Mouse (Mus musculus) layer of hippocampus, adult 2 months (tissue): ENCODE data around the gene Adamts12. TPM values are rescaled to one million over a fixed set of nuclear protein-coding genes. Genes with fewer than 3 reads are reported as not detected.

Source experiments
- DNase-seq, 2 experiments: peaks; one replicate each; pipeline ENCODE4 v3.0.0; 2022; ENCODE audit warnings: low spot score in 2 of 2
- H3K27ac ChIP-seq: fragments of 200-600 bp; 2 replicates; pipeline ENCODE4 v1.8.1; 2022
- H3K4me3 ChIP-seq: fragments of 200-600 bp; 2 replicates; pipeline ENCODE4 v1.8.1; 2022; ENCODE audit warnings: mild to moderate bottlenecking
- CTCF ChIP-seq: fragments of 200-600 bp; conservative IDR thresholded peaks from 2 replicates; pipeline ENCODE4 v1.8.1; 2022; ENCODE audit warnings: antibody characterized with exemption, mild to moderate bottlenecking, moderate library complexity
- total RNA-seq, 2 experiments: library from RNA; stranded (reverse); gene quantifications; 2 replicates each; pipeline ENCODE4 v1.2.3; 2021

The Adamts12 gene
- total RNA-seq, 2 experiments from 2014 or later = 0.39 to 1.3 TPM

DNA sequence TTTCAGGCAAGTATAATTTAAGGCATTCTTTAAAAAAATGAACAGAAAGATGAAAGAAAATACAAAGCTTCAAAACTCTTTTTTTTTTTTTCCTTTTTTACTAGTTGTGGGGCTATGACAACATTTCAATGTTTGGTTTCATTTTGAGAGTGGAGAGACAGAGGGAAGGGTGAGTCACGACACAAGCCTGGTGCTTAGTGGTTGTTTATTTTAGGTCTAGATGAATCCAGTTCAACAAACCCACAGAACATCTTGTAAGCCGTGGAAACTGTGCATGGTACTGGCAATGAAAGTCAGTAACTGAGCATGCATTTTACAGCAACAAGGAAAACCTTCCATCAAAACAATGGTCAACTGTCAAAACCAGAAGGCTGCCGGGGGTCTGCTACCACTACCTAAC lies 31.0 kb downstream of the Adamts12 start:
- H3K4me3 ChIP-seq = no peak overlapping the region
- peak in 1 of 2 experiments; percentile 45 for DNase-seq
- peak overlapping the region; percentile 10; the same call in 1 of the 2 replicates for H3K27ac ChIP-seq
- no peak for TF ChIP-seq CTCF

DNA sequence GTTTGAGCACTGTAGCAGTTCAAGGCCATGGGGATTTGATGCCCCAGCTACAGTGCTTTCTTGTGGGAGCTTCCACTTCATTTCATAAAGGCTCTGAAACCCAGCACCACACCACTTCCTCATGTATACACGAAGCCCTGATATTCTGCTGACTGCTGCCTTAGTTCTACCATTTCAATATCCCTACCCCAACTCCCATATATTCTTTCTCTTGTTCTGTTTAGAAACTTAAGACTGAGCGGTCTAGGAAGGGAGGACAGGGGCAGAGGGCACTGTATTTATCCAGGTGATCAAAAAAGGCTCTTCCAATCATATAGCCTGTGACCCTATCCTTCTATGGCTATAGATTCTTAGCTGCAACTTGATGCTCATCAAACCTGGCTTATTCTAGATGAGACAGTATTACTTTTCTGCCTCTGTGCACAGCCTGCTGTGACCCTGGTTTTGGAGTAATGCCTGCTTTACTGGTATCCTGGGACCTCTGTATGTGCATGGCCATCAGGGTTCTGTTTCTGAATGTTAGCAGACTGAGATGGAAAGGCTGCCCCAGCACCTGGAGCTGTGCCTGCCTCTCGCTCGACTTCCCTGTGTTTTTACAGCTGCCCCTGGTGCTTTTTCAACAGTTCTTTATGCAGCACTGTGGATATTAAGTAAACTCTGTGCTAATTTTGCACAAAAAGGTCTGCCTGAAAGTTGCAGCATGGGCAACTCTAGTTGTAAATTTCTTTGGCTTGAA lies 33.5 kb downstream of the Adamts12 start:
- no peak overlapping the region for H3K27ac ChIP-seq
- TF ChIP-seq CTCF = no peak
- H3K4me3 ChIP-seq = no peak overlapping the region
- no peak for DNase-seq

DNA sequence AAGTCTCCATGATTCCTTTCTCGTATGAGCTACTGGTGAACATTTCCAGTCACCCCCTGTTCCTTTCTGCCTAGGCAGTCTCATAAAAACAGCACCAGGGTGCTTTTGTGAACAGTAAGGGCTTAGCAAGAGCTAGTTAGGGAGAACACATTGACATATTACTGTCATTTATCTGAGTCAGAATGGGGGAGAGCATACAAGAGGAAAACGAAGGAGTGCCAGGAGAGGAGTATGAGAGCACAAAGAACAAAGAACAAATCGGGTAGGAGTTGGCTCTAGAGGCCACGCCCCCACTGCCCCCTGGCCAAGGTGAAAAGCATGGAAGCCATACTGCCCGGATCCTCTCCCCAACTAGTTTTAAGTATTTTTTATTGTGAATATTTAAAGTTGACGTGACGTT lies 34.4 kb downstream of the Adamts12 start:
- no peak for DNase-seq
- no peak overlapping the region for H3K4me3 ChIP-seq
- TF ChIP-seq CTCF = no peak
- no peak overlapping the region for H3K27ac ChIP-seq

- no peak for TF ChIP-seq CTCF
- Histone ChIP-seq H3K27ac (no peak overlapping the region), H3K4me3 (no peak overlapping the region)
- no peak for DNase-seq
These were observed 36.3 kb downstream of the Adamts12 start for GRCm38 (mm10) chr15:11100917-11101316.

DNA sequence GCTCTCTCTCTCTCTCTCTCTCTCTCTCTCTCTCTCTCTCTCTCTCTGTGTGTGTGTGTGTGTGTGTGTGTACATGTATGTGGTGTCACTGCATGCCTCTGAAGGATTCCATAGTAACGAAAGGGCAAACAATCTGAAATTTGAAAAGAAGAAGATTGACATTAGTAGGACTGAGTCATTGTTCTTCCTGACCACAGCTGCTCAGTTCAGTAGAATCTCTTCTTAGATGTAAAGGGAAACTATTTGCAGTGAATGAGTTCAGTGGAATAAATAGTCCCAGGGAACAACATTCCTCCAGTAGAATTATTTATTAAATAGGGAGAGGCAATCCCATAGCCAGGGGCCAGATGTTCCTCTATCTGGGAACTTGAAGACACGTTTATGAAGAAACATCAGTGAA lies 40.5 kb downstream of the Adamts12 start:
- Histone ChIP-seq H3K27ac (no peak overlapping the region), H3K4me3 (no peak overlapping the region)
- no peak for DNase-seq
- TF ChIP-seq CTCF = no peak

DNA sequence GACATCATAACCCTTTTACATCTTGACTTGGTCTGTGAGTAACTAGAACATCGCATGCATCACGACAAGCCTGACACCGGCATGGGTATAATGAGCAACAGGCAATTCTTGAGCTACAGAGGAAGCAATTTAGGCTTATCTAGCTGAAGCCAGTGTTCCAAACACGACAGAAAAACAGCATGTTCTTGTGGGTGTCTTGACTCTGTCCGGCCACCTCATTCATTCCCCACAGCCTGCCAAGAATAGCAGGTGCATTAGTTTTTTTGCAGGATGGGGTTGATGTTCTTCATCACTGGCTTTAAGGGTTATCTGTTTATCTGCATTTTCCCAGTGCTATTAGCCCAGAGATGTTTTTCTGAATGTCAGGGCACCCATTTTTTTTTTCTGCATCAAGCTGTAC lies 42.8 kb downstream of the Adamts12 start:
- TF ChIP-seq CTCF = no peak
- Histone ChIP-seq H3K27ac (no peak overlapping the region), H3K4me3 (no peak overlapping the region)
- no peak for DNase-seq

GRCm38 (mm10) chr15:11114631-11115197 lies 50.1 kb downstream of the Adamts12 start:
- no peak overlapping the region for H3K4me3 ChIP-seq
- no peak for TF ChIP-seq CTCF
- DNase-seq = no peak
- H3K27ac ChIP-seq = no peak overlapping the region

DNA sequence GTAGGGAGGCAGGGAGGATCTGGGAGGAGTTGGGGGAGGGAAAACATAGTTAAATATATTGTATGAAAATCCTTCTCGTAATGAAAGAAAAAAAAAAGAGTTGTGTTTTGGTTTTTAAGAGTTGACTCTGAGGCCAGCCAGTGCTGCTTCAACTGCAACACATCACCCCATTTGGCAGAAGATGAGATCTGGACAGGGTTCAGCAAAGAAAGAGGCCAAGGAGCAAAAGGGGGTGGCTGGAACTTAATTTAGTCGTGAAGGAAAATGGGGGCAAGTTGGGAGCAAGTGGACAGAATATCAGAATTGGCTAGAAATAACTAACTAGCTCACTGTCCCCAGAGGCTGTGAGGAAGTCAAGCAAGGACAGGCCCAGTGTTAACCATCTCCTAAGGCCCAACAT lies 51.7 kb downstream of the Adamts12 start:
- no peak for DNase-seq
- no peak overlapping the region for H3K27ac ChIP-seq
- TF ChIP-seq CTCF = no peak
- H3K4me3 ChIP-seq = no peak overlapping the region

- no peak for DNase-seq
- no peak overlapping the region for H3K4me3 ChIP-seq
- TF ChIP-seq CTCF = no peak
- H3K27ac ChIP-seq = no peak overlapping the region
These were observed 52.3 kb downstream of the Adamts12 start for GRCm38 (mm10) chr15:11116853-11117252.

DNA sequence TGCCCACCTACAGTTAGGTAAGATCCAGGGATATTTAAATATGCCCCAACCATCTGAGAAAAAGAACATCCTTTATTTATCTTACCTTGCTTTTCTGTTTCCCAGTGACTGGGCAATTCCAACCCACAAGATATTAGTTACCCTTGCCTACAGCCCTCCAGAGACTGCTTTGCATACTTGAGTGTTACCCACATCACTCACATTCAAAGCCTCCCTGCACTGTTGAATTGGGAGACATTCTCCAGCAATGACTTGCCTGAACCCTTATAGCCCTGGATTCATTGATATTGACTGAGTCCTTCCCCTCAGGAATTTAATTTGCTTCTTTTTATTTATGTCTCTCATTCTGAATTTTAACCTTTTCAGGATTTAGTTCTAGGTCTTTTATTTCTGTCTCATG lies 53.8 kb downstream of the Adamts12 start:
- DNase-seq = no peak
- no peak overlapping the region for H3K4me3 ChIP-seq
- no peak overlapping the region for H3K27ac ChIP-seq
- no peak for TF ChIP-seq CTCF

- no peak for DNase-seq
- Histone ChIP-seq H3K27ac (no peak overlapping the region), H3K4me3 (no peak overlapping the region)
- TF ChIP-seq CTCF = no peak
These were observed 57.1 kb downstream of the Adamts12 start for GRCm38 (mm10) chr15:11121721-11122120.

GRCm38 (mm10) chr15:11125361-11125760 lies 60.8 kb downstream of the Adamts12 start:
- Histone ChIP-seq H3K27ac (no peak overlapping the region), H3K4me3 (no peak overlapping the region)
- no peak for DNase-seq
- TF ChIP-seq CTCF = no peak

DNA sequence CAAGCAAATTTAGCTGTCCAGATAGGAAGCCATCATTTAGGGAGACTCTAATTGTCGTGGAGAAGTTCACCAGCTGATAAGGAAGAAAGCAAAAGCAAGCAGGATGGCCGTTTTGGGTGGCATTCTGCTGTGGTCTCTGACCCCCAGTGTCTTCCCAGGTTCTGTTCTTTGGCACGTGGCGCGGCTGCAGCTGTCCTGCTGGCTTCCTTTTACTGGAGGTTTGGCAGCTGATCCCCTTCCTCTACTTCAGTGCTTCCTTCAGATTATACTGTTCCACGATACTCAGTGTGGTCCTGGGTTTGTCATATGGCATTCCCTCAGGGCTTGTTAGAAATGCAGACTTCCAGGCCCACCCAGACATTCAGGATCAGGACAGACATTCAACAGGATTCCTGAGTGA lies 63.9 kb downstream of the Adamts12 start:
- no peak for TF ChIP-seq CTCF
- Histone ChIP-seq H3K4me3 (no peak overlapping the region), H3K27ac (no peak overlapping the region)
- no peak for DNase-seq

DNA sequence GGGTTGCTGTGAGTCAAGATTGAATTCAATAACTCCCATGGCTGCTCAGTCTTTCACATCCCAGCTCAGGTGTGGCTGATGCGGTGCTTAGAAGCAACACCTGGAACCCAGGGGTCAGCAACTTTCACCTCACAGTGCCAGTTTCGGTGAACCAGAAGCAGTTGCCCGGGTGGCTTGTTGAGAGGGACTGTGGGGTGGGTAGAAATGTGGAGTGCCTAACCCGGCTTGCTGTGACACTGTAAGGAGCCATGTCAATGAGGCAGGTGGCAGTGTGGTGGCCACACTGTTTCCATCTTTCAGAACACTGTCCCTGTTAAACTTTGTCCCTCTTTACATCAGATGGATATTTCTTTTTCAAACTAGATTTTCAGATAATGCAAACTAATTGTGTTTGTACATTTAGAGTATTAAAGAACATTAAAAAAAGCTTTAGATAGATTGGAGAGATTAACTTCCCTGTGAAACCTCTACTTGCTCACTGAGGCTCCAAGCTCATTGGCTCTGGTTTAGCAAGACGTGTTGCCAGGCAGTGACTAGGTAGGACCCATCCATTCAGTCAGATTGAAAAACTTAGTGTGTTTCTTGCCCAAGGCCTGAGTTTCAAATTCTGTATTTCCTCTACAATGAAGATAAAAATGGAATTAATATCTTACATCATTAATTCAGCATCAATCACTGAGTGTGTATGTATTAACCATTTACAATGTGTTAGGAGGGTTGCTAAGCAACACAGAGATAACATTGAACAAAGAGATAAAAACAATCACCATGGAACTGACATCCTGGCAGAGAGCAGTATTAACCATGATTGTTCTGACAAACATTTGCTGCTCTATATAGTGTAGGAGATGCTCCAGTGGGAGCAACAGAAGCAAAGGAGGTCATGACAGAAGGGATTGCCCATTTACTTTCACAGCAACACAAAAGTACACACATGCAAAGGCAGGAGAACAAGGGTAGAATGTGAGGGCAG lies 68.3 kb downstream of the Adamts12 start:
- no peak for DNase-seq
- no peak; the same call in 1 of the 2 replicates for TF ChIP-seq CTCF
- Histone ChIP-seq H3K27ac (no peak overlapping the region), H3K4me3 (no peak overlapping the region)
